Mouse (Mus musculus) monocyte, adult 5-6 weeks (primary cell): ENCODE measurements at regions not wholly inside any gene's neighbourhood (a gene's known extent, or its start where the extent isn't known, plus 50 kb on each side); places are given as distances from the start of the nearest gene placed in this dataset.

ENCODE experiments used
- ATAC-seq: fragments of 153-309, 156-312 bp; replicated peaks from 2 replicates; pipeline ENCODE4 v1.8.0; 2017; ENCODE audit warnings: mild to moderate bottlenecking; ENCODE audit not compliant: low TSS enrichment, insufficient number of reproducible peaks, severe bottlenecking, poor library complexity, low FRiP score

DNA sequence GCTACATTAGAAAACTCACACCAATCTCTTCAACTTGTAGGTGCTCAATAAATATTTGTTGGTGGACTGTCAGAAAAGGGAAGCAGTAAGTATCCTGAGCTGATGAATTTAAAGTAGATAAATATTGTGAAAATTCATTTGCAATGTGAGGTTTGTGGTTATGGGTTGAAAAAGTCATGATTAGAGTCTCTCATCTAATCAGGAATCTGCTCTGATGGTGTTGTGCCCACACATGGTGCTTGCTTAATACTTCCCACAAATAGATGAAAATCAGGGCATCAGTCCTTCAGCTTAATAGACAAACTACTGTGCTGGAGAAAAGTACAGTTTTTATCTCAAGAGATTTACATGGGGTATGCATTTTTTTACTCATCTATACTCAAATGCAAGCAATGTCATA lies 59.9 kb downstream of the S1pr1 start:
- ATAC-seq = no peak

DNA sequence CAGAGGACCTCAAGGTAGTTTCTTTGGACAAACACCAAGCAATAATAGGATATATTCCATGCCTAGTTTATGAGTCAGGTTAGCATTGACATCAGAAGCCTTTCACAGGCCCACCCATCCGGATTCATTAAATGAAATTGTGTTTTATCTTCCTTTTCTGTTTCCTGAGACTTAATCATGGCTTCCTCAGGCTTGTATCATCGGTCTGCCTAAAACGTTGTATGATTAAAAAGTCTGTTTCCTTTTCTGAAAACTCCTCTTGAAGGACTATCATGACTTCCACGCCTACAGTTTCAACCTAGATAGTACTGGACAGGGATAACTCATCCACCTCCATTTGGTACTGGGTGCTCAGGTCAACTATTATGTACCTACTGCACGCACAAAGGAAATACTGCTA lies 62.6 kb downstream of the S1pr1 start:
- ATAC-seq = no peak

DNA sequence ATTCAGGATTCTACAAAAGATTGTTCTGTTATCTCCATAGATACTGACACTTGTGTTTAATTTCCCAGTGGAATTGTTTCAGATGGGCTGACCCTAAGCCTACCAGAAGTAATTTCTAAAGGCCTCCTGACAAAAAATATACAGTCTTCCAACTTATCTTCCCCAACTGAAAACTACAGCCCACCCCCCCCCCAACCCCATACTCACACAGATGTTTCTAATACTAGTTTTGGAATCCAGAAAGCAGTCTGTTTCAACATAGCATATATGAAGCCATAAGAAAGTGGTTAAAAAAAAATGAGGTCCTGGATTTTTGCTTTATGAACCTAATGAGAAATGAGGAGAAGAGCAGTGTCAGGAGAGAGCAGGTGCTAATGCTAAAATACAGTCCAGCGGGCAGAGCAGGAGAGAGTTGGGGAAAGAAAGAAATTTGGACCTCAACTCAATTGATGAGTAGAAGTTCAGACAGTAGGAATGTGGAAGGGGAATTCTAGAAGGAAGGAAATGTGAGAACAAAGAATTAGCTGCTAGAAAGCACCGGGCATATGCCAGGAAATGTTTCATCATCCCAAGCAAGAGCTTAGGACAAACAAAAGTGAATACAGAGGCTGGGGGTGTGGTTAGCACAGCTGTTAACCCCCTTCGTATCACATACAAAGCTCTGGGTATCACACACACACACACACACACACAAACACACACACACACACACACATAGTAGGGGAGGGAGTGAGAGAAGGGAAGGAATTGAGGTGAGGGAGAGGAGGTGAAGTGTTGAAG lies 65.3 kb downstream of the S1pr1 start:
- no peak for ATAC-seq

DNA sequence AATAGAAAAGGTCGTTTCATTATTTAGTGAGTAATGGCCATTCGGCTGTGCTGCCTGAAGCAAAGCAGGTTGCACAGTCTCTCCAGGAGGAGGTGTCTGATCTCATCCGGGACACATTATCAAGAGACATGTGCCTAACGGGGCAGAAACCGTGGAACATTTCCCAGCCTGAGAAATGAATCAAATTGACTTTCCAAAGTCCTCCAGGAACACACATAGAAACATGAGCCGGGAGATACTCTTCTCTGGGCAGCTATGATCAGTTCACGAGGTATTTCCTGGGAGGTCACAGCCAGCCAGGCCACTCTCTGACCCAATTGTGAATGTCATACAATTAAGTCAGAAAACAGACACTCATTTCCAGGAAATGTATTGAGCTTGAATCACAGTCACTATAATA lies 67.9 kb downstream of the S1pr1 start:
- no peak for ATAC-seq

- ATAC-seq = peak; percentile 49
Observed at GRCm38 (mm10) chr3:115644307-115644706, 70.6 kb downstream of the S1pr1 start.

DNA sequence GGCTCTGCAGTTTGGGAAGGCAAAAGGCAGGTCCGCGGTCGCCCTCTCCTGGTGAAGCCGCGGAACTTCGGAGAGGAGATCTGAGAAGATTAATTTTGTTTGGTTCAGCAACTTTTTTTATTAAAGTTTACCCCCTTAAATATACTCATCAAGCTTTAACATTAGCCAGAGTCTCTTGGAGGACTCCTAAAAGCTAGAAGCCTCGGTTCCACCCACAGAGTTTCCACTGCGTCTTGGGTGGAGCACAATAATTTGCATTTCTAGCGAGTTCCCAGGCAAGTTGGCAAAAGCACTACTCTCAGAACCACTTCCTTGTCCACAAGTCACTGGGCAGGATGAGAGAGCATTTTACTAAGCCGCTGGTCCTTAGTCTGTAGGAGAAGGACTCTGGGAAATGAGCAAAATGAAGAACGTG lies 72.0 kb downstream of the S1pr1 start:
- ATAC-seq = peak; percentile 77

DNA sequence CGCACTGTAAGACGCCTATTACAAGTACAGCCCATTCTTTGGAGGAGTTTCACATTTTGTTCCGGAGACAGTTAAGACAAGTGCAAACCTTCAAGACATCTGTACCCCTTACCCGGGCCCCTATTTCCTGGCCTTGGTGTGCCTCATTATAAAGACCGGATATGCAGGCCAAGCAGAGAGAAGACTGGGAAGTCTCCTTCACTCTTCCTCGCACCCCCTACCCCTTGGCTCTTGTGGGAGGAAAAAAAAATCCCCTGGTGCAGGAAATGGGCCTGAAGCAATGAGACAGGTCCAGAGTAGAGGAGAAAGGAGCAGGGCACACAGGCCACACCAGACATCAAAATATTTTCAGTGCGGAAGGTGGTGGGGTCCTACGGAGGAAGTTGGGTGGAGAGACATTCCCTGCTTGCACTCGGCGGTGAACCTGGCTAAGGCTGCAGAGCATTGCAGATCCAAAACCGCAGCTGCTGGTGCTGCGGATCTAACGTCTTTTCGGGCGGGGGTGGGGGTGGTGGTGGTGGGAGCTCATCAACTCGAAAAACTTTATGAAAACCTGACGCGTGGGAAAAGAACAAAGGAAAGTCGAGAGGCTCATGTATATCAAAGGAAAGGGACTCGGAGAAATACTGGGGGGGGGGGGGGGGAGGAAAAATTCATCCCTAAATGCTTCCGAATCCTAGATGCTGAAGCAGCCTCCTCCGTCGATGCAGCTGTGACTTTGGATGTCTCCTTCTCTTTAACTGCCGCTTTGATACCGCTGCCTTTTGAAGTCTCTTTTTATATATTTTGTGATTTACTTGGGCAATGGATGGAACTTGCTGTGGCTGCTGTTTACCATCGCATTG lies 72.6 kb downstream of the S1pr1 start:
- no peak for ATAC-seq

DNA sequence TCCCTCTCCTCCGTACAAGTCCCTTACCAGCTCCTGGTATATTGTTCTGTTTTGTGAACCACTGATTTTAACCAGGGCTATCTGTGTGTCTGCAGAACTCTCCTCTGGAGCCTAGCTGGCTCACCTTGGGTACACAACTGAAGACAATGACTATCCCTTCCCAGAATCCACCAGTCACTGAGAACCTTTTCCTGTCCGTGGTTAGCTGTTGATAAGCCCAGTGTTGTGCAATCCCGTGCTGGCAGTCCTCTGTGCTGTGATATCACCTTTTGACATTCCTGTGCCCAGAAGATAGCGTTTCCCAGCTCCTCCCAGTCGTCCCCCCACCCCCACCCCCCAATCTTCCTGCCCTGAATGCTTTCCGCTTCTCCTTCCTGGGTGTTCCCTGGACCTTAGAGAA lies 73.5 kb downstream of the S1pr1 start:
- no peak for ATAC-seq

DNA sequence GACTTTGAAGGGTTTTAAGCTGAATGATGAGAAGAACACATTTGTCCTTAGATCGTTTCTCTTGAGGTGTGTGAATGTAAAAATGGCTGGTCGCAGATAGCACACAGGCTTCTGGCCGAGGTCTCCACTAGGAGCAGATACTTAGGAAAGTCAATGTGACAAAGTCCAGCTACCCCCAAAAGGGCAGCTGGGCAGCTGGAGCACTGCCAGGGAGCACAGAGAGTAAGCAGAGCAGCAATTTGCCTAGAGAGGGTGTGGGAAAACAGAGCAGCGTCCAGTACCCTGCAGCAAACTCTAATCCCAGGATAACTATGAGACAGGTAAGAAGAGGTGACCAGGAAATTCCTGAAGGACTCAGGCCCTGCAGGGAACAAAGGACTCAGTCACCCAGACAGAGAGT lies 79.4 kb downstream of the S1pr1 start:
- ATAC-seq = no peak

DNA sequence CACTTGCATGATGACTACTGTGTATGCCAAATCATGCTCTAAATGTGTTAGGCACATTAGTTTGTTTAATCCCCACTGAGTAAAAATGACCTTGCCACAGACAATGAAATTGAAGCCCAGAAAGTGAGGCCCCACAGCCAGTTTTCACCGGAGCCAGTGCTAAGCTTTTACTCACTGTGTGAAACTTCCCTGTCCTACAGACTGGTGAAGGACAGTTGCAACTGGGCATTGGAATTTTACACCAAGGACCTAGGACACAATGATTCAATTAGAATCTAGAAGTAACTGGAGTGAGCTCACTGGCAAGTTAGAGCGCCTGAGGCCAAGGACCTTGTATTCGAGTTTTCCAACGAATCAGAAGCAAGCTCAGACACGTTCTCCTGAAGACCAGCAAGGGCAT lies 79.8 kb downstream of the S1pr1 start:
- no peak for ATAC-seq

DNA sequence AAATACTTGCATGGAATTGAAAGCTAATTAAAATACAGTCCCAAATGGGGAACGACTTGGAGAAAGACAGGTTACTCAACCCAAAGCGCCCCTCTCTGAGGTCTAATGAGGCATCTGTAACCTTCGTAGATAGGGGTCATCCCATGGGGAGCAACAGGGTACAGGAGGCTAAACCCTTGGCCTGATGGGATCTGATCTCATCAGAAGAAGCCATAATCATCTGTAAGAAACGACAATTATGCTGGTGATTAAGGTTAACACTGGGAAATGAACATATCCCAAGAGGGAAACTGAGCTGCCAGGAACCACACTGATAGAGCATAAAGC lies 82.5 kb downstream of the S1pr1 start:
- ATAC-seq = no peak

DNA sequence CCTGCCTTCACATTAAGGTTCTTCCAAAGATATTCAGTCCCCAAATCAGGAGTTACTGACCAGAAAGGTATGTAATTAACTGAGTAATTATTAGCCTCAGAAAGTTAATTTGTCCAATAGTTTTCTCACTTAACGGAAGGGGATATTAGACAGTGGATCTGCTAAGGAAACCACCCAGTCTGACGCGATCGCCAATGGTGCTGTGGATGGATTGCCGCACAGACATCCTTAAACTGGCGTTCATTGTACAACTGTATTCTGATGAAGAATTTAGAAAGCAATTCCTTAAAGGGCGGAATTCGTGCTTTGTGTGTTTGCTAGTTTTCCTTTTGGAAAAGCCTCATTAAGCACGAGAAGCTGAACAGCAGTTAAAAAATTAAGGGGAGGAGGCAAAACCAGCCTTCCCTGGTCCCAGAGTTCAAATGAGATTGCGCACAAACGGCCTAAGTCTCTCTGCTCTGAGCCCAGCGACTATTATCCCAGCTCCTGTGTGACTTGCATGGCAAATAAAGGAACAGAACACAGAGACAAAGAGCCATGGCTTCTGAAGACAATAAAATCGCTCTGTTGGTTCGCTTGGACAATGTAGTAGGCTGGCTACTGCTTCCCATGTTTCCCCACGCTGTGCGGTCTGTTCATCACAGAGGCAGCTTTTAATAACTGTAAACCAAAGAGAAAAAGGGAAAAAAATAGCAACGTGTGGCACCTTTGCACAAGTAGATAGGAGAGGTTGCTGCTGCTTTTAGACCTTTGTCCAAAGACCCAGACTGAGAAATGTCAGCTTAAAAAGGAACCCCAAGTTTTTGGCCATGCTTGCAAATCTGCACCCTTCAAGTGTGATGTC lies 83.1 kb downstream of the S1pr1 start:
- ATAC-seq = no peak

GRCm38 (mm10) chr3:115622920-115623319 lies 92.0 kb downstream of the S1pr1 start:
- ATAC-seq = no peak

DNA sequence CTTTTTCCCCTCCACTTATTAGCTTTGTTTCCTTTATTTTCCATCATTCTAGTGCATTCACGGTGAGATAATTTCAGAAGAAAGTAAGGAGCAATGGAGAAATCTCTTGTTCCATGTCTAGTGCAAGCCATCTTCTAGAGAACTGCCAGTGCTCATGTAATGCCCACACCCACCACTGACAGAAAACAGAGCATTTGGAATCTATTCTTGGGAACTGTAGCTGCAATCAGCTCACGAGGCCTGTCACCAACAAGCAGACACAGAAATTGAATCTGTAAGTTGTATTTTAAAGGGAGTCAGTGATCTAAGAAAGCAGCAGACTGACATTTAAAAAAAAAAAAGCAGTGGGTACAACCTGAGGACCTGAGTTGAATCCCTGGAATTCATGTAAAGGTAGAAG lies 92.6 kb downstream of the S1pr1 start:
- ATAC-seq = no peak

DNA sequence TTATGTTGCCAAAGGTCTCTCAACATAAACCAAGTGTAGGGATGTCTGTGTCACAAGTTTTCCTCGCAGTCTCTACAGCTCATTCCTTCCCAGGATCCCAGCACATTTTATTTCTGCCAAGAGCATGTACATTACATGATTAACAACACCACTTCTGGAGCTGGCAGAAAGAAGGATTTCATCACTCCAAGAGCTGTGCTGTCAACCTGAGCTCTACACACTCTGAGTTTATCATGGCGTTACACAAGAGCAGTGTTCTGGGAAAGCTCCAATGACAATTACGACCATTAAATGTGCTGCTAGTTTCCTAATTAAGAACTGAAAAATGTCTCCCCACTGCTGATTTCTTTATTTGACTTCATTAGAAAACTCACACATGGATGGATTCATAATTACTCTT lies 94.9 kb downstream of the S1pr1 start:
- no peak for ATAC-seq

DNA sequence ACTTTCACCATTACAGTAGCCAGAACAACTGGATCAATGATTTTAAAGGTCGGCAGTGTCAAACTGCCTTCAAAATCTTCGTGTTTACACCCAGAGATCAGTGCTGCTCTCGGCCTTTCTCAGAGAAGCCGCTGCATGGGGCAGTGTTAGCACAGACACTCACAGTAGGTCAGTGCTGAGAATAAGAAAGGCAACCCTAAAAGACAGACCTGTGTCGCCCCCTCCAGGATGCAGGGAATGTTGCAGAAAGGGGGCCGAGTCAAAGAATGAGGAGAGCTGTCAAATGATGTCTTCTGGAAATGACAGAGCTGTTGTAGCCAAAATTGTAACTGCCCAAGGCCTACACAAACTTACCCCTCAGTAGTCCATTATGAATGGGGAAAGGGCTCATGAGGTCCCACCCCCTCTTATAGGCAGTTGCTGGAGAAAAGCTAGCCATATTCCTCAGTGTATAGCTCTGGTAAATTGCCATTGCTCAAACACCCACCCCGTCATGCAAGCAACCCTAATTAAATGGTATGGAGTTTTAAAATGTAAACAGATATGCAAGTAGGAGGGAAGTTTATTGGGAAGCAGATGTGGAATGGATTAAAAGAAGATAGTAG lies 98.8 kb downstream of the S1pr1 start:
- no peak for ATAC-seq

GRCm38 (mm10) chr3:115612859-115613258 lies 102.0 kb downstream of the S1pr1 start:
- ATAC-seq = no peak

DNA sequence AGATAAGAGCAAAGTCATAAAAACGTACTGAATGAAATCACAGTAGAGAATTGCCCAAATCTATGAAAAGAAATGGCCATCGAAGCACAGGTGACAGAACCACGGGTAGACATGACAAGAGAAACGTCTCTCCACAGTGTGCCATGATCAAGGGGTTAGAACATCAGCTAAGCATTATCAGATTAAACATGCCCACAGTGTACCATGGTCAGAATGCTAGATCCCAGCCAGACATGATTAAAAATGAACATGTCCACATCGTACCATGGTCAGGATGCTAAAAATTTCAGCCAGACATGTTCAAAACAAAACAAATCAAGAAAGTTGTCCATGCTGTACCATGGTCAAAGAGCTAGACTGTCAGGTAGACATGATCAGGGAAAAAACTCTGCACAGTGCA lies 106.8 kb downstream of the S1pr1 start:
- no peak for ATAC-seq

- ATAC-seq = no peak
Observed at GRCm38 (mm10) chr3:115604734-115605279, 110.1 kb downstream of the S1pr1 start.
